Mouse (Mus musculus) urinary bladder, postnatal 10 days (tissue): ENCODE data around the gene Cuedc1.
A peak's percentile ranks its signal among the peaks of the same experiment; 100 is the strongest.

ENCODE experiments used
- DNase-seq: peaks from one replicate; pipeline ENCODE4 v3.0.0; 2022; ENCODE audit warnings: low spot score

The Cuedc1 gene

DNA sequence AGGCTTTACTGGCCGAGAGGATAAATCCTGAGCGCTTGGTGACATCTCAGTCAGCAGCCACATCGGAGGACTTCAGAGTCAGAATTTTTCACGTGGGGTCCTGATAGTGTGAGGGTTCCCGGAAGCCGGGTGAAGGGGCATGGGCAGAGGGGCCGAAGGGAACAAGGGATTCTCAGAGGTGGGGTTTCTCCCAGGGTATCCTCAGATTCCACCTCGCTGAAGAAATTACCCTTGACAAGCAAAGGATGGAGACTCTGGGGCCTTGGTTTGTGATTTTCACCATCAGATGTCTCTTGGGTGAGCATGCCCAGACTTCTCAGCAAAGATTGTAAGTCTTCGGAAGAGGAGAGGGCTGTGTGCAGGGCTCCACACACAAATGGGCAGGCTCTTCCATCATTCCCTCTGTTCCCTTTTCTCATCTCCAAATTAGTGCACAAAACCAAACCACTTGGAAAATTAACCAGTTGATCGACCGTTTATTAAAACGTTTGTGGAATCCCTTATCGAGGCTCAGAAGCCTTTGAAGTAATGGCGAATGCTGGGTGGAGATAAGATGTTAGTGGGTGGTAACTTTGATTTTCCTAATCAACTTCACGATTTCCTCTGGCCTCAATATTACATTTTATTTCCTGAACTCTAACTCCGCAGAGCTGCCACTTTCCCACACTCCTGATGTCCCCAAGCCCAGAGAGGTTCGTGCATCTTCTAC is at the start of gene Cuedc1:
Gene Cuedc1 (plus strand): TSS at position 38 of the 709 bp plus-strand sequence.
- DNase-seq, result no peak

DNA sequence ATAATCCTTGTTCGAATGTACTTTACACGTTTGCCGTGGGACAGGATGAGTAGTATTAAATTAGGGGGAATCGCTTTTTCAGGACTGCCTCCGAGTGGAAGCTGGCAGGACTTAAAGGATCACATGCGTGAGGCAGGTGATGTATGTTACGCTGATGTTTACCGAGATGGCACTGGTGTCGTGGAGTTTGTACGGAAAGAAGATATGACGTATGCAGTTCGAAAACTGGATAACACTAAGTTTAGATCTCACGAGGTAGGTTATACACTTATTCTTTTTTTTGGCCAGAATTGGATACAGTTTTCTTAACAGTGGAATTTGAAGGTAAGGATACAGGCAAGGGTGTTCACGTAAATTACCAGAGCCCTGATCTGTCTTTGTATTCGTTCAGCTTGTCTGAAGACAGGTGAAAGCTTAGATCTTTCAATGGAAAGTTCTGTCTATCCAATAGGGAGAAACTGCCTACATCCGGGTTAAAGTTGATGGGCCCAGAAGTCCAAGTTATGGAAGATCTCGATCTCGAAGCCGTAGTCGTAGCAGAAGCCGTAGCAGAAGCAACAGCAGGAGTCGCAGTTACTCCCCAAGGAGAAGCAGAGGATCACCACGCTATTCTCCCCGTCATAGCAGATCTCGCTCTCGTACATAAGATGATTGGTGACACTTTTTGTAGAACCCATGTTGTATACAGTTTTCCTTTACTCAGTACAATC is 48.7 kb upstream of the Cuedc1 start:
- no peak for DNase-seq

DNA sequence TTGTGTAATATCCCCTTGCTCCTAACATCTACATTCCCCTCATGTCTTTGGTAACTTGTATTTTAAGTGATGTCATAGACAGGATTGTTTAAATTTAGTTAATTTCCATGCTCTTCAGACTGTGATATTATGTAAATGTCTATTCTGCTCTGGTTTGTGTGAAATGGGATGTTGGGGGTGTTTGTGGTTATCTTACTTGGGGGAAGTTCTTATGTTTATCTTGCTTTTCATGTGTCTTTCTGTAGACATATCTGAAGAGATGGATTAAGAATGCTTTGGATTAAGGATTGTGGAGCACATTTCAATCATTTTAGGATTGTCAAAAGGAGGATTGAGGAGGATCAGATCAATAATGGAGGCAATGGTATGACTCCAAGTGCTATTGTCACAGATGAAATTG is 48.1 kb upstream of the Cuedc1 start:
- DNase-seq, result no peak

DNA sequence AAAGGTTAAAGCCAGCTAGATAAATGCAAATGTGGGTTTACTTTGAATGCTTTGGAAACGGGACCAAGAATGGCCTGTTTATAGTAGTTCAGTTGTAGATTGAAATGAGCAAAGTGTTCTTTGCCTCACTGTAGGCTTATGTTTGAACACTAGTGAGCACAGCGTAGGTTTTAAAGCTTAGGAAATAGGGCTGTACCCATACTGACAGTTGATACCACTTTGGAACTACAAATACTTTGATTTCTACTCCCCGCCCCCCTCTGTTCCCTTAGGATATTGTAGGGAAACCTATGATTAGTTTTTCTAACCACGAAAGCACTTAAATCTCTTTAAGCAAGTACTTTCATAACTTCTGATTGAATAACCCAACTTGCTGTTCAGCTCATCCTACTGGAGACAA is 45.2 kb upstream of the Cuedc1 start:
- DNase-seq, result no peak

DNA sequence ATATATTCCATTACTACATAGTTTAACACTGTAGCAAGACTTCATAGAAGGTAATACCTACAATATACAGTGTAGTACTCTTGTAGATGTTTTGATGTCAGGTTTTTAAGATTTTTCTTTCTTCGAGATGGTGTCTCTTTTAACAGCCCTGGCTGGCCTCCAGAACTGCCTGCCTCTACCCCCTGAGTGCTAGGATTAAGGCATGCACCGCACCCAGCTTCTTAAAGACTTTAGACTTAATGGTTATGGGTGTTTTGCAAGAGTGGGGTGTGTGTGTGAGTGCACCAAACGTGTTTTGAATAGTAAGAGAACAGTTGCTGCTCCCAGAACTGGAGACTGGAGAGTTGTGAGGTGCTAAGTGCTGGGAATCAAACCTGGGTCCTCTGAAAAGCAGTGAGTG is 44.0 kb upstream of the Cuedc1 start:
- no peak for DNase-seq

DNA sequence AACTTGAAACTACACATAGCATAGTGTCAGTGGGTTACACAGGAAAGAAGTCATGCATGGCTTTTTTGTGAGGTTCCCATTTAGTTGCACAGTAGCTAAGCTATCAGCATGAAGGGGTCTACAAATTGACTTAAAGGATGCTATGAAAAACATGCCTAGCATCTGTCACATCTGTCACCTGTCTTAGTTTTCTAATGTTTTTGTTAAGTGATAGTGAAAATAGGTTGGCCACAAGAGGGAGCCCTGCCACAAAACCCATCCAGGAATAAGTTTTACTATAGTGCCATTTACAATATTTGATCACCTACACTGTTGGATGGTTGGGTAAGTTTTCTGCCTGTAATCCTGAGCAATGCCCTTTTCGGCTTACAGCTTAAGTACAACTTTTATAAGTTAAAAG is 43.3 kb upstream of the Cuedc1 start:
- no peak for DNase-seq

DNA sequence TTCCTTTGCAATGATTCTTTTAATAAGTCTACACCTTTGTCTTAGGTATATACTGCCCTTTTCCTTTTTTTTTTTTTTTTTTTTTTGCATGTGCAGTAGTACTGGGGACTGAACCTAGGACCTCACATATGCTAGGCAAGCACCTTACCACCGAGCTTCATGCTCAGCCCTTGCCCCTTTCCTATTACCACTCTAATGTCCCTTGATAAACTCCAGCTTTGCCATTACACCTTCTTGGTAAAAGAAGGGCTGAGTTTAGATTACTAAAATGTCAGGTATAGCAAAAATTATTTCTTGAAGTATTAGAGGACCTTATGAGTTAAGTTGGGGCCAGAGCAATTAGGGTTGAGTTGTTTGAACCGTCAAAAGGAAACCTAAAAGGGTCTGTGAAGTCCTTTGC is 42.1 kb upstream of the Cuedc1 start:
- DNase-seq, result no peak

DNA sequence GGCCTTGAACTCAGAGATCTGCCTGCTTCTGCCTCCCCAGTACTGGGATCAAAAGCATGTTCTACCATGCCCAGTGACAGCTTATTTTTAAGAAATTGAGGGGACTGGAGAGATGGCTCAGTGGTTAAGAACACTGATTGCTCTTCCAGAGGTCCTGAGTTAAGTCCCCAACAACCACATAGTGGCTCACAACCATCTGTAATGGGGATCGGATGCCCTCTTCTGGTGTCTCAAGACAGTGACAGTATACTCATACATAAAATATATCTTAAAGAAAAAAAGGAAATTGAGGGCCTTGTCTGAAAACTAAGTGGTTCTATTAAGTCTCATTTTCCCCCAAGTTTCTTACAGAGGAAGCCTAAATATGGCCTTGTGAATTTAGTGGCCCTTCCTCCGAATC is 40.1 kb upstream of the Cuedc1 start:
- DNase-seq, result no peak

DNA sequence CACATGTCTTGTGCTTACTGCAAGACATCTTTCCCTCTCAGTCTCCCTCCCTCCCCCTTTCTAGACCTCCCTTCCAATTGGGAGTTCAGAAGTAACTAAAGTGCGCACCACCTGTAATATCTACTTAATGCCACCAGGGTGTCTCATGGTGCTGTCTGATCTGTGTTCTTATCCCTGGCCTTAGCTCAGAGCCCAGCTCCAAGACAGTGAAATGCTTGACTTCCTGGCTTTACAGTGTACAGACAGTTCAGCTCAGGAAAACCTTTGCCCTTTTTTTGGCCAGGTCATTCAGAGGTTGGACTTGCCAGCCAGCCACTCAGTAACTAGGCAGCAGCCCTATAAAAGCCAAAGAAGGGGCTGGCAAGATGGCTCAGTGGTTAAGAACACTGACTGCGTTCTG is 38.7 kb upstream of the Cuedc1 start:
- DNase-seq, result no peak

DNA sequence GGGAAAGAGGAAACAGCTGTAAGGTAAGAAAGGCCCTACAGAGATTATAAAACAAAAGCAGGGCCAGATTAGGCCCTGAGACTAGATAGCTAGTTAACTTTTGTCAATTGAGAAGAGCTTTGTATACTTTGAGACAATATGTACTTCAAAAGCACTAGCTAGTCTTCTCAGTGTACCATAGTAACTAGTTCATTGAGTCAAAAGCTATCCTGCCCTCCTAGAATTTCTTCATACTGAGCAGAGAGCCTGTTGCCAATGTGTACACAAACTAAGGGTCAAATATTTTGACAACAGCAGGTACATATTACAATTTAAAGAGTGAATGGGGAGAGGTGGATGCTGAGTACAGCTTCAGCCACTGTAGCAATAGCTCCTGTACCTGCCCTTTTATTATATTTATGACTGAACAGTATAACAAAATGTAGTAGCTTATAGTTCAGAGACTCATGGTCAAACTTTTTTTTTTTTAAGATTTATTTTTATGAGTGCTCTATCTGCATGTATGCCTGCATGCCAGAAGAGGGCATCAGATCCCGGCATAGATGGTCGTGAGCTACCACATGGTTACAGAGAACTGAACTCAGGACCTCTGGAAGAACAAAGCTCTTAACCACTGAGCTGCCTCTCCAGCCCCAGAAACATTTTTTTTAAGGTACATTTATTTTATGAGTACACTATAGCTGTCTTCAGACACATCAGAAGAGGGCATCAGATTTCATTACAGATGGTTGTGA is 35.8 kb upstream of the Cuedc1 start:
- DNase-seq, result no peak

DNA sequence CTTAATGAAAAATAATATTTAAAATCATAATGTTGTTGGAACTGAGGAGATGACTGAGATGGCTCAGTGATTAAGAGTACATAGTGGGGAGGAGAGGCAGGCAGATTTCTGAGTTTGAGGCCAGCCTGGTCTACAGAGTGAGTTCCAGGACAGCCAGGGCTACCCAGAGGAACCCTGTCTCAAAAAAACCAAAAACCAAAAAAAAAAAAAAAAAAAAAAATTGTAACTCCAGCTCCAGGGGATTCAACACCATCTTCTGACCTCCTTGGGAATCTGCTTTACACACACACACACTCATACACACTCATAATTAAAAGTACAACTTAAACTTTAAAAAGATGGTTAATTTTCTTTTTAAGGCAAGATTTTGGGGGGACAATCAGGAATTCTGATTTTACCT is 32.1 kb upstream of the Cuedc1 start:
- no peak for DNase-seq

DNA sequence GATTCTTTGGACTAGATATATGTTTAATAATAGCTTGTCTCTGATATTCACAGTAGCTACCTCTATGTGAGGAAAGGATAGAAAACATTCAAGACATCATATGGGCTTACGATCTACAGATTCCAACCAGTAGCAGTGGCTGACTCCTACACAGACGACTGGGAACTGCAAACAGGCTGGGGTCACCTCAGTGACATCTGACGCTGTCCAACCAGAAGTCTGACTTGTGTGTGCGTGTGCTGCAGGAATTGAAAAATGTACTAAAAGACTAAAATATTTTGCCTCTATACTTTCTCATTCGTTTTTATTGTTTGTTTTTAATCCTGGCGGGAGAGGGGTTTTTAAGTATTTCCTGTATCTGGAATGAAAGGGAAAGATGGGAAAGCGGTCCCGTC is 30.7 kb upstream of the Cuedc1 start:
- no peak for DNase-seq

DNA sequence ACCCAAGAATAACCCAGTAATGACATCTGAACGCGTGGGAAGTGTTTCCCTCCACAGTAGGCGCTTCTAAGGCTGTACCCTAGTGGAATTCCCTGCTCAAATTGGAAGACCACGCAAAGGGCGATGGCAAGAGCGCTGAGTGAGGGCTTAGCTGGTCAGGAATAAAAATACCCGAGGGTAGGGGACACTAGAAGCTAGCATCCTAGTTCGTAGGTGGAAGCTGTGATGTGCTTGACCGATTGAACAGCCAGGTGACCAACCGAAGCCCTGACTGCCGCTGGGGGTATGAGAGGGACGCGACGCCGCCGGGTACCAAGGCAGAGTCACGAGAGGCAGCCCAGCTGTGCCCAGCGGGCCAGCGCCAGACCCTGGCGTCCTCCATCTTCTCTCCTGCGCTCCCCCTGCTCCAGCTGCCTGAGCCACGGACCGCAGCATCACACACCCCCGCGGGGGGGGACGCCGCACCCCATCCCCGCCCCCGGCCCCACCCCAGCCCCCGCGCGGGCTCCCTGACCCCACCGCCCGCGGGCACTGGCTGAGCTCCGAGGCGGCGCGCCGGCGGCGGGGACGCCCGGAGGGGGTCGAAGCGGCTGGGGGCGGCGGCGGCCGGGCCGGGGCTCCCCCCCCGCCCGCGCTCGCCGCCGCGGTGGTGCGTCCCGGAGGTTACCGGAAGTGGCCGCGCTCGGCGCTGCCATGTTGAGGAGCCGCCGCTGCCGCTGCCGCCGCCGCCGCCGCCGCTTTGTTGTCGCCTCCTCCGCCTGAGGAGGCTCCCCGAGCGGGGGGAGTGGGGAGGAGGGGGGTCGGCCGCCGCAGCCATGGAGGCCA is 30.1 kb upstream of the Cuedc1 start, which contains the start of gene Vezf1:
Gene Vezf1 (plus strand): TSS at position 694 of the 825 bp plus-strand sequence.
- DNase-seq, result peak; percentile 39

DNA sequence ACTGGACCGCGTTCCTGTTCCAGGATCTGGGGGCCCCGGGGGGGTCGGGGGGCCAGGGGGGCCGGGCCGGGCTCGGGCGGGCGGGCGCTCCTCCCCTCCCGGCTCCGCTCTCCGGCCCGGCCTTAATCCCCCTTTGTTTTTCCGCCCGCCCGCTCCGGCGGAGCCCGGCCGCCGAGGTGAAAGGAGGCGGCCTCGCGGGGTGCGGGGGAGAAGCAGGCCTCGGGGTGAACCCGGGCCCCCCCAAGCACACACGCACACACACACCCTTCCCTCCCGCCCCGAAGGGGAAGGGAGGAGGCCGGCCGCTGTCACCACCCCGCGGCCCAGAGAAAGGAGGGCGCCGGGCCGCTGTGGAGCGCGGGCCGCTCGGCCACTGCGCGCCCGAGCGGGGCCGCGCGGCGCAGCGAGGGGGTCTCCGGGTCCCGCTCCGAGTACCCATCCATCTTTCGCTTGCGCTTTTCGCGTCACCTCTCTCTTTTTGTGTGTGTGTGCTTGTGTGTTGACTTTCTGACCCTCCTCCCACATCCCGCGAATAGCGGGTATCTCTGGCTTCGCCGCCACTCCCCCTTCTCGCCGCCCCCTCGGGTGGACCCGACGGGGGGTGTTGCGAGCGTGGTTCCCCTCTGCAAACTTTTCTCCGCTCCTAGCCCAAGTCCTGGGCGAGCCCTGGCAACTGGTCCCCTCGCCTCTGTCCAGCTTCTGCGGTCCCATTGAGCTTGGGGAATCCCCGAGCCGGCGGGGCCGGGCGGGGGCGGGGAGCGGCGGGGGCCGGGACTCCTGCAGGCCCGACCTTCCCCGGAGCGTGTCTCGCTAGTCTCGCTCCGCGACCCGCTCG is 29.2 kb upstream of the Cuedc1 start:
- peak; percentile 22 for DNase-seq

DNA sequence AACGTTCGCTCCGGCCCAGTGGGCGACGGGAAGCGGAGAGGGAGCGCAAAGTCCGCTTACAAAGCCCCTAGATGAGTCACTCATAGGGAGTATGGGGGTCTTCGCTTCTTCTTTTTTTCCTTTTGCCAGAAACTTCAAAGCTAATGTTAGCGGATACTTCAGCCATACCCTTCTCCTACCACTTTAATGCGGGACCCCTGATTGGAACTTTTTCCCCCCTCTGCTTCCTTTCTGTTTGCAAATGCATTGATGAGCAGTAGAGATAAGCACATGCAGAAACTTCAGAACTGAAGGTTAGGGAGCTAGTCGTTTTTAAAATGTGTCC is 28.6 kb upstream of the Cuedc1 start:
- no peak for DNase-seq

DNA sequence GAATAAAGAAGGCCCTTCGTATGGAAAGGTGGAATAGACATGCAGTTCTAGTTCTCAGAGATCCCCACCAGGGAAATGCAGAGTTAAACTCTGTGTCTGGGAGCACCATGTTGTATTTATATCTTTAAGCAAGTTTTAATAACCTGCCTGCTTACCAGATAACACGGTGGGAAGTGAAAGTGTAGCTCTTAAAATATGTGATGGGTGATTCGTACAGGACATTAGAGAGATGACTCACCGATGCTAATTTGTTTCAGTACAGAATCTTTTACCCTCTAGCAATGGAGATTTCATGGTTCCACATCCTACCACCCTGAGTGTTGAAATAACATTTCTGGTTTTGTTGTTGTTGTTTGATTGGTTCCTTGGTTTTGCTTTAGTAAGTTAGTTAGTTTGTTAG is 27.5 kb upstream of the Cuedc1 start:
- DNase-seq, result no peak

DNA sequence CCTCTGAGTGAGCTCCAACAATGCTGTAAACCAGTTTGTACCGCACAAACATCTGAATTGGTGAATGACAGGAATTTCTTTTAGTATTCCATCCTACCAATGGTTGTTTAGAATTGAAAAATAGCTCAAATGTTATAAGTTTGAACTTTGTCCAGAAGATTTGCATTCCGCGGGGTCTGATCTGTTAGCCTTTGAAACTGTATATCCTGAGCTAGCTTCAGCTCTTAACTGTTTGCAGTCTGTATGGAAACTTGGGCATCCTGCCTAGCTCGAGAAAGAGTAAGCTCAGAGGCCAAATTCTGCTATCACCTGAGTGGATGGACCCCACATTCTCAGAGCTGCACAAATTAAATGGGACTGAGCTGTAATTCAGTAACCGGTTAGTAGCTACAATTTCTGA is 26.7 kb upstream of the Cuedc1 start:
- DNase-seq, result no peak

DNA sequence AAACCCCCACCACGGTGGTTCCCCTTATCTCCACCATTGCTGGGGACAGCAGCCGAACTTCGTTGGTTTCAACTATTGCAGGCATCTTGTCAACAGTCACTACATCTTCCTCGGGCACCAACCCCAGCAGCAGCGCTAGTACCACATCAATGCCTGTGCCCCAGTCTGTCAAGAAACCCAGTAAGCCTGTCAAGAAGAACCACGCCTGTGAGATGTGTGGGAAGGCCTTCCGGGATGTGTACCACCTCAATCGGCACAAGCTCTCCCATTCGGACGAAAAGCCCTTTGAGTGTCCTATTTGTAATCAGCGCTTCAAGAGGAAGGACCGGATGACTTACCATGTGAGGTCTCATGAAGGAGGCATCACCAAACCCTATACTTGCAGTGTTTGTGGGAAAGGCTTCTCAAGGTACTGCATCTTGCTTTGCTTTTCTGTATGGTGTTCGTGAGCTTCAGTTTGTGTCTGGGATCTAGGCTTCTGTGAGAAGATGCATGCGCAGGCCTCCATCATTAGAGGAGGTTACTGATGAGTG is 24.4 kb upstream of the Cuedc1 start:
- no peak for DNase-seq

DNA sequence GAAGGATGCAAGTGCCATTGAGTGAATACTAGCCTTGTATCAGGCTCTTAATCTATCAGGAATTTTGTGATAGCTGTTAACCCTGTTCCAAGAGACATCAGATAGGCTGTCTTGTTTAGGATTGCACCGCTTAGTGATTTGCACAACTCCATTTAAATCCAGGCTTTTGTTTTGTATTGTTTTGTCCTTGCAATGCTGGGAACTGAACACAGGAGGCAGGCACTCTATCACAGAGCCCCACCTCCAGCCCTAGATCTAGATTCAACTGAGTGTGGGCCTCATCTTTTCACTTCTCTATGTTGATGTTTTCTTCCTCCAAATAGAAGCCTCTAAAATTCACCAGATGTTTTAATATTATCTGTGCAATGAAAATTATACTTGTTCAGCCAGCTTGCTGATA is 22.2 kb upstream of the Cuedc1 start:
- no peak for DNase-seq

DNA sequence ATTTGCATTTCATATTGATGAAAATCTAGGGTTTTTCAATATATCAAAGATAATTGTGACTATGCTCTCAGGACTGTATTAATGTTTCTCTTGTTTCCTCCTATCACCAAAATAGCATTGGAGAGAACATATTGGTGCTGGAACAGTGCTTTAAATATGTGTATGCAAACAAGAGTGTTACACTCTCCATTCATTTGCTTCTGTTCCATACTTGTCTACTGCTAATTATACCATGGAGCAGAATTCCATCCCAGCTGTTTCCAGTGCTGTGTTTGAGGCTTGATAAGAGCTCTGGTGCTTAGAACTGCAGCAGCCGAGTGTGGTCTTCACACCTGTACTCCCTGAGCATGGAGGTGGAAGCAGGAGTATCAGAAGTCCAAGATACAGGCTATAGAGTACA is 21.5 kb upstream of the Cuedc1 start:
- no peak for DNase-seq

DNA sequence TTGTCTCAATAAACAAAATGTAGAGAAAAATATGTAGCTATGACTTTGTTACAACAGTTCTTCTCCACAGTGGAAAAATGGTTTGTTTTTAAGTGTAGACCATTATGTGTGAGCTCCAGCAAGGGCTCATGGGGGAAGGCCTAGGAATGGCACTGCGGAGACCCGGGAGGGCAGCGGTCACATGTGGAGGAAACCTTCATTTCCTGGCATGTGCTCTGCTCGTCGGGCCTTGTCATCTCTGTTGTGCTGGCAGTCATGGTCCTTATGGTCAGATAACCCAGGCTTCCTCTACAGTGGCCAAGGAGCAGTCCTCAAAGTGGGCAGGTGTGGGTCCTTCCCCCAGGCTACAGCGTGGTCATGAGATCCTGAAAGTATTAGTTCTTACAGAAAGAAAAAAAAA is 14.2 kb upstream of the Cuedc1 start:
- DNase-seq, result no peak
